Mouse (Mus musculus): ENCODE measurements at regions not wholly inside any gene's neighbourhood (a gene's known extent, or its start where the extent isn't known, plus 50 kb on each side); places are given as distances from the start of the nearest gene placed in this dataset.

DNA sequence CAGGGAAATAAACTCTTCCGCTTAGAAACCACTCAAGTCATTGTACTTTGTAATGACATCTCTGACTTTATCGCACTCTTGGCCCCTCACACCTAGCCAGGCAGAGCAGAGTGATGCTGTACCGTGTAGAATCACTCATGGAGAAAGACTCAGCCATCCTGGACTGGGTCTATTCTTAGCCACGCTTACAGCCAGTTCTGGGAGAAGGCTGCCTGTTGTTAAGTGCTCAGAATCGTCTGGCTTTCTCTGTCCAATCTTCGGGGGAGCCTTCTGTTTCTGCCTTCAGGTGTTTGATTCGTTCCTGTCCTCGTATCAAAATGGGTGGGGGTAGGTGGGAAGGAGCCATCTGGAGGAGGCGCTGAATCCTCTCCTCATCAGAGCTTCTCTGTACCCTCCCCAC, 468.0 kb downstream of the Zfp536 start:
- TF ChIP-seq POLR2A (IDR thresholded peaks at IDR 0.05; ENCODE audit: borderline replicate concordance, insufficient read depth, low read length) = no peak
- no peak for TF ChIP-seq CTCF (IDR thresholded peaks at IDR 0.05; ENCODE audit: borderline replicate concordance, insufficient read depth, low read depth, low read length)

All from cerebellum, adult 2 months (tissue).